Mouse (Mus musculus): ENCODE data around the gene Foxo1. TPM values are rescaled to one million over a fixed set of nuclear protein-coding genes. Genes with fewer than 3 reads are reported as not detected.

Foxo1 gene
- polyA plus RNA-seq, 1 experiment from 2014 or later, result 4.6 TPM

- Histone ChIP-seq H3K36me3 (0 out of 2 replicates have a peak, but pooled peaks cover under 1% of the 10 kb centered on the region), H3K9me3 (replicated peaks) (no peaks in the 10 kb centered on the region), H3K4me1 (peaks cover 28% of the 10 kb centered on the region), H3K27ac (no peak overlapping the region), H3K27me3 (ENCODE audit: low read depth, poor library complexity, severe bottlenecking) (peaks cover under 1% of the 10 kb centered on the region; the same call in 1 of the 2 replicates), H3K4me3 (no peak overlapping the region)
- 67% methylated on average over 8 of the region's 8 CpGs for WGBS
- no peak for DNase-seq (ENCODE audit: low spot score)
Measured at GRCm38 (mm10) chr3:52272376-52272865, 4.3 kb downstream of the Foxo1 start.

GRCm38 (mm10) chr3:52274475-52274874 is 6.3 kb downstream of the Foxo1 start:
- peaks cover 15% of the 10 kb centered on the region for H3K4me1 ChIP-seq

GRCm38 (mm10) chr3:52275037-52275555 is 7.0 kb downstream of the Foxo1 start:
- no peaks in the 10 kb centered on the region for H3K27me3 ChIP-seq (ENCODE audit: low read depth, poor library complexity, severe bottlenecking)
- 88% methylated on average over 9 of the region's 9 CpGs for WGBS
- H3K9me3 ChIP-seq (replicated peaks), result no peaks in the 10 kb centered on the region
- no peak for DNase-seq (ENCODE audit: low spot score)
- H3K36me3 ChIP-seq, result 0 out of 2 replicates have a peak, but pooled peaks cover 2% of the 10 kb centered on the region
- no peak overlapping the region for H3K27ac ChIP-seq
- H3K4me3 ChIP-seq, result no peak overlapping the region
- H3K4me1 ChIP-seq, result peaks cover 9% of the 10 kb centered on the region

More at GRCm38 (mm10) chr3:52274475-52274874, 6.3 kb downstream of the Foxo1 start:
- H3K27ac ChIP-seq, result no peak overlapping the region
- H3K27me3 ChIP-seq (ENCODE audit: low read depth, poor library complexity, severe bottlenecking), result no peaks in the 10 kb centered on the region
- H3K4me3 ChIP-seq, result no peak overlapping the region
- 0 out of 2 replicates have a peak, but pooled peaks cover 2% of the 10 kb centered on the region for H3K36me3 ChIP-seq
- DNase-seq (ENCODE audit: low spot score), result no peak
- H3K9me3 ChIP-seq (replicated peaks), result no peaks in the 10 kb centered on the region

- H3K4me3 ChIP-seq, result no peak overlapping the region
- 79% methylated on average over 1 of the region's 1 CpGs for WGBS
Measured at GRCm38 (mm10) chr3:52280681-52281080, 12.5 kb downstream of the Foxo1 start.

GRCm38 (mm10) chr3:52281882-52282281 is 13.7 kb downstream of the Foxo1 start:
- H3K9me3 ChIP-seq (replicated peaks), result no peaks in the 10 kb centered on the region

More at GRCm38 (mm10) chr3:52280681-52281080, 12.5 kb downstream of the Foxo1 start:
- H3K27me3 ChIP-seq (ENCODE audit: low read depth, poor library complexity, severe bottlenecking), result no peaks in the 10 kb centered on the region
- DNase-seq (ENCODE audit: low spot score), result no peak
- H3K4me1 ChIP-seq, result peaks cover 17% of the 10 kb centered on the region
- H3K36me3 ChIP-seq, result peaks cover 2% of the 10 kb centered on the region; the same call in 1 of the 2 replicates
- H3K27ac ChIP-seq, result no peak overlapping the region
- H3K9me3 ChIP-seq (replicated peaks), result no peaks in the 10 kb centered on the region

GRCm38 (mm10) chr3:52282369-52282768 is 14.2 kb downstream of the Foxo1 start:
- Histone ChIP-seq H3K27me3 (ENCODE audit: low read depth, poor library complexity, severe bottlenecking) (no peaks in the 10 kb centered on the region), H3K4me1 (peaks cover 17% of the 10 kb centered on the region), H3K4me3 (no peak overlapping the region), H3K27ac (no peak overlapping the region), H3K36me3 (peaks cover 2% of the 10 kb centered on the region; the same call in 1 of the 2 replicates), H3K9me3 (replicated peaks) (no peaks in the 10 kb centered on the region)
- 31% methylated on average over 2 of the region's 2 CpGs for WGBS
- DNase-seq (ENCODE audit: low spot score), result no peak

More at GRCm38 (mm10) chr3:52281882-52282281, 13.7 kb downstream of the Foxo1 start:
- Histone ChIP-seq H3K27ac (no peak overlapping the region), H3K4me3 (no peak overlapping the region), H3K4me1 (peaks cover 17% of the 10 kb centered on the region), H3K27me3 (ENCODE audit: low read depth, poor library complexity, severe bottlenecking) (no peaks in the 10 kb centered on the region), H3K36me3 (peaks cover 2% of the 10 kb centered on the region; the same call in 1 of the 2 replicates)
- WGBS, result 40% methylated on average over 3 of the region's 3 CpGs
- DNase-seq (ENCODE audit: low spot score), result no peak

- no peak for DNase-seq (ENCODE audit: low spot score)
- H3K27ac ChIP-seq, result no peak overlapping the region
- WGBS, result 91% methylated on average over 6 of the region's 6 CpGs
- H3K36me3 ChIP-seq, result no peaks in the 10 kb centered on the region; the same call in 1 of the 2 replicates
- no peak overlapping the region for H3K4me3 ChIP-seq
- no peaks in the 10 kb centered on the region for H3K9me3 ChIP-seq (replicated peaks)
- no peaks in the 10 kb centered on the region for H3K27me3 ChIP-seq (ENCODE audit: low read depth, poor library complexity, severe bottlenecking)
- H3K4me1 ChIP-seq, result peaks cover 22% of the 10 kb centered on the region
Measured at GRCm38 (mm10) chr3:52283521-52283920, 15.4 kb downstream of the Foxo1 start.

- Histone ChIP-seq H3K4me1 (peaks cover 27% of the 10 kb centered on the region), H3K4me3 (no peak overlapping the region), H3K9me3 (replicated peaks) (no peaks in the 10 kb centered on the region), H3K27ac (no peak overlapping the region), H3K27me3 (ENCODE audit: low read depth, poor library complexity, severe bottlenecking) (no peaks in the 10 kb centered on the region), H3K36me3 (no peaks in the 10 kb centered on the region)
- 92% methylated on average over 2 of the region's 2 CpGs for WGBS
- DNase-seq (ENCODE audit: low spot score), result no peak
Measured at GRCm38 (mm10) chr3:52290811-52291210, 22.7 kb downstream of the Foxo1 start.

- no peak for DNase-seq (ENCODE audit: low spot score)
- Histone ChIP-seq H3K4me3 (no peak overlapping the region), H3K27me3 (ENCODE audit: low read depth, poor library complexity, severe bottlenecking) (no peaks in the 10 kb centered on the region), H3K9me3 (replicated peaks) (no peaks in the 10 kb centered on the region), H3K36me3 (no peaks in the 10 kb centered on the region), H3K4me1 (peaks cover 43% of the 10 kb centered on the region), H3K27ac (no peak overlapping the region)
- 82% methylated on average over 7 of the region's 7 CpGs for WGBS
Measured at GRCm38 (mm10) chr3:52292498-52292897, 24.4 kb downstream of the Foxo1 start.

- WGBS, result 45% methylated on average over 5 of the region's 5 CpGs
- DNase-seq (ENCODE audit: low spot score), result no peak
- H3K36me3 ChIP-seq, result no peaks in the 10 kb centered on the region
- no peaks in the 10 kb centered on the region for H3K27me3 ChIP-seq (ENCODE audit: low read depth, poor library complexity, severe bottlenecking)
- H3K27ac ChIP-seq, result no peak overlapping the region
- no peaks in the 10 kb centered on the region for H3K9me3 ChIP-seq (replicated peaks)
- peaks cover 53% of the 10 kb centered on the region for H3K4me1 ChIP-seq
- H3K4me3 ChIP-seq, result no peak overlapping the region
Measured at GRCm38 (mm10) chr3:52293946-52294345, 25.8 kb downstream of the Foxo1 start.

- Histone ChIP-seq H3K4me3 (no peak overlapping the region), H3K27ac (no peak overlapping the region), H3K27me3 (ENCODE audit: low read depth, poor library complexity, severe bottlenecking) (no peaks in the 10 kb centered on the region), H3K4me1 (peaks cover 70% of the 10 kb centered on the region), H3K9me3 (replicated peaks) (no peaks in the 10 kb centered on the region), H3K36me3 (no peaks in the 10 kb centered on the region)
- WGBS, result 90% methylated on average over 1 of the region's 1 CpGs
- DNase-seq (ENCODE audit: low spot score), result no peak
Measured at GRCm38 (mm10) chr3:52295688-52296087, 27.6 kb downstream of the Foxo1 start.

GRCm38 (mm10) chr3:52296224-52296760 is 28.2 kb downstream of the Foxo1 start:
- peaks cover 76% of the 10 kb centered on the region for H3K4me1 ChIP-seq
- 69% methylated on average over 7 of the region's 7 CpGs for WGBS

GRCm38 (mm10) chr3:52297291-52298018 is 29.3 kb downstream of the Foxo1 start:
- Histone ChIP-seq H3K27ac (peak overlapping the region; percentile 75), H3K4me1 (peaks cover 85% of the 10 kb centered on the region), H3K27me3 (ENCODE audit: low read depth, poor library complexity, severe bottlenecking) (no peaks in the 10 kb centered on the region), H3K4me3 (no peak overlapping the region), H3K9me3 (replicated peaks) (no peaks in the 10 kb centered on the region), H3K36me3 (no peaks in the 10 kb centered on the region)
- DNase-seq (ENCODE audit: low spot score), result no peak
- 74% methylated on average over 15 of the region's 15 CpGs for WGBS

More at GRCm38 (mm10) chr3:52296224-52296760, 28.2 kb downstream of the Foxo1 start:
- no peak overlapping the region for H3K4me3 ChIP-seq
- no peaks in the 10 kb centered on the region for H3K9me3 ChIP-seq (replicated peaks)
- peak overlapping the region; percentile 75; the same call in 1 of the 2 replicates for H3K27ac ChIP-seq
- H3K27me3 ChIP-seq (ENCODE audit: low read depth, poor library complexity, severe bottlenecking), result no peaks in the 10 kb centered on the region
- no peak for DNase-seq (ENCODE audit: low spot score)
- H3K36me3 ChIP-seq, result no peaks in the 10 kb centered on the region

Data from limb, embryonic 10.5 days (tissue).